Mouse (Mus musculus): ENCODE data around the gene Clstn1.

Clstn1 gene

DNA sequence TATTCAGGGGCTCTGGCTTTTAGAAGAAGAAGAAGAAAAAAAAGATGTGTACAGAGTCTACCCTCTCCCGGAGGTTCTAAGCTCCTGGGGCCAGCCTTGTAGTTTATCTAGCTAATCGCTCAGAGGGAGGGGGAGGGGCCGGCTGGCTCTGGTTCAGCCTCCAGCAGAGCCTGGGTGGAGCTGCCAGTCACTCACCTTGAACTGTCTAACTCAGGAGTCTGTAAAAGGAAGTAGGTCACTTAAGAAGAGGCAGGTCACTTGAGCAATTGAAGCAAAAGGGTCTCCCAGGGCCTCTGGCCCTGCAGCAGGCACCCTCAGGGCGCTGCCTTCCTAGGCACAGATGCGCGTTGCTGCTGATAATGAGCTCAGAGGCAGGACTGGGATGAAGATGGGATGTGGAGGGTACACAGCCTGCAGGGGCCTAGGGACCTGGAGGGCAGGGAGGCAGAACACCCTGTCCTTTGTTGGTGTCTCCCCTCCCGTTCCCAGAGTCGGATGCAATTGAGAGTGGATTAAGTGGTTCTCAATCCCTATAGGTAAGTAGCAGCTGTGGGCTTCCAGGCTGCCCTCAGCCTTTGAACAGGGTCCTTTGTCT is 18.7 kb upstream of the Clstn1 start:
- no peak for DNase-seq (ENCODE audit: low spot score)

DNA sequence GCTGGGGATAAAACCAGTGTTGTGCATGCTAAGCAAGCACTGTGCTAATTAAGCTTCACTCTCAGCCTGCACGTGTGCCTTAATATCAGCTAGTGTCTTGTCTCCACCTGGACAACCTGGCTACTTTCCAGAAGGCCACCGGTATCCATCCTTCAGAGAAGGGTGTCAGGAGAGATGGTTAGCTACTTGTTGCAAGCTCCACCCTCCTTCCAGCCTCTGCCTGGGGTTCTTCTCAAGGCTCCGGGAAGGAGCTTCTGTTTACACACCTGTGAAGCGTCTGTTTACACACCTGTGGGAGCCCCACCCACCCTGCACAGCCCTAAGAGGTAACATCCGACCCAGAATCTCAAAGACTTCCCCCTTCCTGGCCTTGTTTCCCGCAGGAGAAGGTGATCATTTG is 17.6 kb upstream of the Clstn1 start:
- DNase-seq (ENCODE audit: low spot score) = no peak

DNA sequence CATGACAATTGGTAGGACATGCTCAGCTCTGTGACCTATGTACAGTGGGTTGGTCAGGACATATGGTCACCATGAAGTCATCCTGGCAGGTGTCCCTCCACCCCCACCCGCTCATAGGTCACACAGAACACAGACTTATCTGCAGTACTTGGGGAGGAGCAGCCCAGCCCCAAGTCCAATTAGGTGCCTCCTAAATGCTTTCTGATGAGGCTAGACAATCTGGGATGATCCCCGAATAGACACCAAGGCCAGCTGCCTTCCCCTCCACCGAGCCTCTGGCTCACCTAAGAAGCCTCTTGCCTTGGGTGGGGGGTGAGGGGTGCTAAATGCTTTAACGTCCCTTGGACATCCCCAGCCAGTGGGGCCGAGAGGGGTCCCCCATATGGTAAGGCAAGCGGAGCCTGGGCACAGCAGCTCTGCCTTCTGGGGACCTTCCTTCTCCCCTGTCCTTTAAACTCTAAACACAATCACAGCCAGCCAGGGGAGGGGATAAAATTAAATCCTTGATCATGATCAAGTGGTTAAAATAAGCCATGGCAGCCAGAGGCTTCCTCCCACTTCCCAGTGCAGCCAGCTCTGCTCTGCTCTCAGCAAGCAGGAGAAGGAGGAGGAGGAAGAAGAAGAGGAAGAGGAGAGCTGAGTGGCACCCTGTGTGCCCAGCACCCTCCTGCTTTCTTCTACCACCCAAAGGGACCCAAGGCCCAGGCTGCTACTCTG is 16.3 kb upstream of the Clstn1 start:
- no peak for DNase-seq (ENCODE audit: low spot score)

DNA sequence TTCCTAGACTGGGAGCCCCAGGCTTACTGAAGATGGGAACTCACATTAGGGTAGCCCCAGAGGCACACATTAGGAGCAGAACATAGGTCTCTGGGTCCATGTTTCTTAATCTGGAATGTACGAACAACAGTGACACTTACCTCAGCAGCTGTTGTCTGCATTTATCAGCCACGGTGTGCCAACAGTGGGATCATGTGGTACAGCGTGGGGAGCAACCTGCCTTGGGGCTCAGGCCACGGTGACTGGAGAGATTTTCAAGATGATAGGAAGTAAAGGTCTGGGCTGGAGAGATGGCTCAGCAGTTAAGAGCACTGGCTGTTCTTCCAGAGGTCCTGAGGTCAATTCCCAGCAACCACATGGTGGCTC is 15.8 kb upstream of the Clstn1 start:
- no peak for DNase-seq (ENCODE audit: low spot score)

DNA sequence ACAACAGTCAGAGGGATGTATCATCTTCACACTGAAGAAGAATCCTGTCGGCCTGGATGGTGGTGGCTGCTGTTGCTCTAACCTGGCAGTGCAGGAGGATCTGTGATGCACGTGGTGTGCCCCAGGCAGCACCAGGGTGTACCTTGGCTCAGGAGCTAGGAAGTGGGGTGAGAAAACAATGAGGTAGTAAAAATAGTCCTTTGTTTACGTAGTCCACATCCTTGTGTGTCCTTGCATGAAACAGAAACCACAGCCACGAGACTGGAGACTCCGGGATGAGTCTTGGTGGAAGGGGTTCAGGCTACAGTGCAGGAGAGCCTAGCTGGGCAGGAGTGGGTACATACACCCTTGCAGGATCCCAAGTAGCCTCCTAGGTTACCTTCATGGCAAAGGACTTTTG is 15.1 kb upstream of the Clstn1 start:
- DNase-seq (ENCODE audit: low spot score) = no peak

DNA sequence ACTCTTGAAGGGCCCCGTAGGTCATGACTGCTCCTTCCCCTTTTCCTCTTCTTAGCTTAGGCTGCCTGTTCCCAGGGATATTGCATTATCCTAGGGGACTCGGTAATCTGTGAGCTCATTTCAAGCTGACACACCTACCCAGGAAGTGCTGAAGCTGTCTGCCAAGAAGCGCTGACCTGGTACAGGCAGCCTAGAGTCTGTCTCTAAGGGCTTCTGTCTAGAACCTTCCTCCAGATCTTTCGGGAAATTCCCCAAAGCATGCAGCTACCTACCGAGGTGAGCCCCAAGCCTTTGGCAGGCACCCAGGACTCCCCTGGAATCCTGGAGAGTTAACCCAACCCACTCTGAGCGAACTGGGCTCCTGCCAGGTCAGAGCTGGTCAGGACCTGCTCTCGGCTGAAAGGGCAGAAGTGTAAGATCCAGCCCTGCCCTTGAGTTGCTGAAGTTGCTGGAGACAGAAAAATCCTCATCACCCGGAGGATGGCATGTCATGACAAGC is 14.6 kb upstream of the Clstn1 start:
- no peak for DNase-seq (ENCODE audit: low spot score)

DNA sequence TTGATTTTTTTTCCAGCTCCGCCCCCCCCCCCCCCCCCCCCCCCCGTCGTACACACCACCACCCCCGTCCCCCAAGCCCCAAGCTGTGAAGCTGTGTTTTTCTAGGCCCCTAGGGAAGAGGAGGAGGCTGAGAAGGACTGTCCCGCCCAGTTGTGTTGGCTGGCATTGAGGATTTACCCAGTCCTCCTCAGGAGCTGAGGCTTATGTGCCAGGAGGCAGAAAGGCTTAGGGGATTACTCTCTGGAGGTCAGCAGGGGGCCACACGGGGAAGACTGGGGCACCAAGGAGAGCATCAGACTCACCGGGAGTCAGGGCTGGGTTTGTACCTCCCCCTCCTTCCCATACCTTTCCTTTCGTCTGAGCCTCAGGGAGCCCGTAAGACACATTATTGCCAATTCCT is 13.8 kb upstream of the Clstn1 start:
- DNase-seq (ENCODE audit: low spot score) = no peak

DNA sequence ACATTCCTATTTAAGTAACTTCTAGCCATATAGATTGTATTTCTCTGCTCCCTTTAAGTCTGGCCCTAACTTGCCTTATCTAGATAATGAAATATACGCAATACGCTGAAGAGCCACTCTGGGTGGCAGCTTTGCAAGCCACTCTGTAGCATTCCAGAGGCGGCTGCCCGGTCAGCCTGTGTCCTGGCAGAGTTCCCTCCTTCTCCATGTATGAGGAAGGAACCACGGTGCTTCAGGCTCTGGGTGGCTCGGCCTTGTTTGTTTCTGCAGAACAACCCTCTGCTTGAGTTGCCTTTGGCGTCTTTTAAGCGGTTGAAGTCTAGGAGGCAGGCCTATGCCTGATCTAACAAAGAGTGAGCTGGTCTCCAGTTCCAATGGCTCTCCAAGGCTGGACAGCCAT is 13.4 kb upstream of the Clstn1 start:
- no peak for DNase-seq (ENCODE audit: low spot score)

DNA sequence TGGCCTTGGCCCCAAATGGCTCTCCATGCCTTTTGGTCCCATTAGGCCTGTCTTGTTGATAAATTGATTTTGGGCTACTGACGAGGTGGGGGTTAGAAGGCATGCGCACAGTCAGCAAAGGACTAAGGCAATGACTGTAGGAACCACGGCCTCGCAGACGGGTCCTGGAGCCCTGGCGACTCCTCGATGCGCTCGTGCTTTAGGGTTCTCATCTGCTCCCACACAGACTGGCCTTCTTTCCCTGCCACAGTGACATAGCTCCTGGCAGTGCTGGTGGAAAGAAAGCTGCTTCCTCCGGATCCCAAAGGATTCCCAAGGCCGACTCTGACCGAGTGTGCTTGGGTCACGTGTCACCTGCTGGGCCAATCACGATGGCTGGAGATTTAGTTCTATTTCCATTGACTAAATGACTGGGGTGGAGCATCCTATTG is 11.9 kb upstream of the Clstn1 start:
- no peak for DNase-seq (ENCODE audit: low spot score)

DNA sequence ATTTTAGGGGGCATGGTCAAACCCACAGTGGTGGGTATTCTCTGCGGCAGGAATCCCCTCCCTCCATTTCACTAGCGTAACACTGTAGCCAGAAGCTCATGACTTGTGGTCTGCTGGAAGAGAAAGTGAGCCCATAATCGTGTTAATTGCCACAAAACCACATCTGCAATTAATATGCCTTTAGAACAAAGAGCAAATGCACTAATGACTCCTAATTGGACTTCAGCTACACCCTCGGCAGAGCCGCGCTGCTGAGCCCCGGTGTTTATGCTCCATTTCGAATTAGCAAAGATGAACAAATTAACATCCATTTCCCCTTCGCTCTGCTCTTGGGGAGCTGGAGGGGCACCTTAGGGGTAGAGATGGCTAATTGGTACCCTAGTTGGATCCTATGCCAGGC is 10.2 kb upstream of the Clstn1 start:
- DNase-seq (ENCODE audit: low spot score) = no peak

DNA sequence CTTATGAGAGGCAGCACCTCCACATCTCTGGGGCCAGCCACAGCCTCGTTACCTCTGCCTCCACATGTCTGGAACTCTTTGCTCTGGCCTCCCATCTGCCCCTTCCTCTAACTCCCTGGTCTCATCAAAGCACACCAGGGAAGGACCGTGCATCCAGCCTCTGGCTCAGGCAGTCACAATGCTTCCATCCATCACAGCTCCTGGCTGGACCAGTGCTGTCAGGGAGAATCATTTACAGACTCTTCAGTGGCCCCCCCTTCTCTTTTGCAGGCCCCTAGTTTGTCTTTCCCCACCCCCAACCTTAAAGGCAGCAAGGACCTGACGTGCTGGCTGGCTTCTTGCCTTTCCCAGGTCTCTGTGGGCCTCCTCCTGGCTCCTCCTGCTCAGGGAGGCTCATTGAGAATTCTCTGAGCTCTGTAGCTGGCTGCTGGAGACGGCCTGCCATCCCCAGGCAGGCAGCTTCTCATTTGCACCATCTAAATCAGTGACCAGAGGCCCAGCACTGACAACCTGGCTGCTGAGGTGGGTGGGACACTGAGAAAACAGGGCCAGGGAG is 9.2 kb upstream of the Clstn1 start:
- DNase-seq (ENCODE audit: low spot score) = no peak

DNA sequence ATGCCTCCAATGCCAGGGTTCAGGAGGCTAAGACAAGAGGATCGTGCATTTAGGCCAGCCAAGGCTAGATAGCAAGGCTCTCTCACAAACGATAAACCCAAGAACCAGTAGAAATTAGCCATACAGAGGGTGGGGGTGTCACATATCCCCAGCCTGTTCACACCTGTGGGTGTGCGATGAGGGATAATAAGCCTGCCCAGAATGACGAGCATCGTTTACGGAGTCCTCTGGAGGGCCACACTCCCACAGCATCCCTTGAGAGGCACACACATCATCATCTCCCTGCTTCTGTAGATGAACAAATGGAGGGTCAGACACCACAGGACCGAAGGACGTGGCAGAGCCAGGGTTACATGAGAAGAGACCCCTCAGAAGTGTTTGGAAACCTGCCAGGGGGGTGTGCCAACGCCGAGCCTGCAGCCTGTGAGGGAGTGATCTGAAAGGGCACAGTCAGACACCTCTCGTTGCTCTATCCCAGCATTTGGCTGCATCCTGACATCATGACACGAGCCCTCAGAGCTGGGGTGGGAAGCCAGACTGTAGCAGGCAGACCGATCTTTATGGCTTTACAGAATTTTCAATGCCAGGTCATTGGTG is 8.1 kb upstream of the Clstn1 start:
- DNase-seq (ENCODE audit: low spot score) = no peak

DNA sequence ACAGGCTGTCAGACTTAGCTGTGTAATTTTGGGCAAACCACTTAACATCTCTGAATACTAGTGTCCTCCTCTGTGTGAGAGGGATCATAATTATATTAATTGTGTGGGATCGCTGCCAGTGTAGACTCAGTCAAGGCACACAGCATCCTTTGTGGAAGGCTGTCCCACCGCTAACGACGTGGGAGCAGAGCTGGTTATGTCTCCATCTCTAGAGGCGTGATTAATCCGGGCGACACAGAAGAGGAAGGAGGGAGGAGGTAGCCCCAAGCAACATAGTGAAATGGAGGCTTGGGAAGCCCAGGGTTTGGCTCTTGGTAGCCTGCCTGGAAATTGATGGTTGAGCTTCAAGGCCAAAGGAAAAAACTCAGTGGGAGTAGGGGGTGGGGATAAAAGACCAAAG is 7.4 kb upstream of the Clstn1 start:
- DNase-seq (ENCODE audit: low spot score) = no peak

DNA sequence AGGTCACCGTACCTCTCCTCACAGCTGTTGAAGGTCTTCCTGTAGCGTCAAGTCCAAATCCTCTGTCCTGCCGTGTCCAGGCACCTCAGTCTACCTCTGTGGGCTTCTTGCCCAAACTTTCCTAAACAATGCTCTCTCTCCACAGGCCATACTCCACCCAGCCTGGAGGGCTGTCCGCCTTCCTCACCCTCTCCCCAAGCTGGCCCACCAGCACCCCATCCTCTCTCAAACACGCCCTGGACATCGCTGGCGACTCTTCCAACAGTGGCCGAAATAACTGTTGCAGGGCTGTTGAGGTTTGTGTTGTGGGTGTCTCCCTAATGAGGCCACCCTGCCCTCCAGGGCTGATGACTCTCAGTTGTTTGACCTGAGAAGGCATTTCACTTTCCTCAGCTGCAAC is 1.0 kb upstream of the Clstn1 start:
- DNase-seq (ENCODE audit: low spot score) = no peak

DNA sequence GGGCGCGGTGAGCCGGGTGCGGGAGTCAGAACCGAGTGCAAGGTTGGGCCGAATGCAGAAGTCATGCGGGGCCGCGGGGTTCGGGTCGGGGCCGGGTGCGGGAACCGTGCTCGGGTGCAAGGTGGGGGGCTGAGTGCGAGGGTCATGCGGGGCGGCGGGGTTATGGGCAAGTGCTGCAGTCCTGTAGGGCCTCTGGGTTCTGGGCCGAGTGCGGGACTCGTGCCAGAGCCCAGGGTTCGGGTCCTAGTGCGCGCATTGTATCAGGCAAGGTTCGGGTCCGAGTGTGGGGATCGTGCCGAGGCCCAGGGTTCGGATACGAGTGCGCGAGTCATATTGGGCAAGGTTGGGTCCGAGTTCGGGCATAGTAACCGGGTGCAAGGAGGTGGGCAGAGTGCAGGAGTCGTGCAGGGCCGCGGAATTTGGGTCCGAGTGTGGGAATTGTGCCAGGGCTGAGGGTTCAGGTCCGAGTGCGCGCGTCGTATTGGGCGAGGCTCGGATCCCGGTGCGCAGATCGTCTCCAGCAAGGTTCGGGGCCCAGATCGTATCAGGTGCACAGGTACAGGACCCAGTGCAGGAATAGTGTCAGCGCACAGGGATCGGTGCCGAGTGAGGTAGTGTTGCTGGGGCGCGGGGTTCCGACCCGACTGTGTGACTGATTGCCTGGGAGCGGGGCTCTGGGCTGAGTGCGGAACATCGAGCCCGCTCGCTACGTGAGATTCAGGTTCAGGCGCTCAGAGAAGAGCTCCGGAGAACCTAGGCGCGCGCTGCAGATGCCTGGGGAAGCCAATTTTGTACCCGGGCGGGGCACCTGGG is 721 bp downstream of the Clstn1 start:
- DNase-seq (ENCODE audit: low spot score) = peak; percentile 46

DNA sequence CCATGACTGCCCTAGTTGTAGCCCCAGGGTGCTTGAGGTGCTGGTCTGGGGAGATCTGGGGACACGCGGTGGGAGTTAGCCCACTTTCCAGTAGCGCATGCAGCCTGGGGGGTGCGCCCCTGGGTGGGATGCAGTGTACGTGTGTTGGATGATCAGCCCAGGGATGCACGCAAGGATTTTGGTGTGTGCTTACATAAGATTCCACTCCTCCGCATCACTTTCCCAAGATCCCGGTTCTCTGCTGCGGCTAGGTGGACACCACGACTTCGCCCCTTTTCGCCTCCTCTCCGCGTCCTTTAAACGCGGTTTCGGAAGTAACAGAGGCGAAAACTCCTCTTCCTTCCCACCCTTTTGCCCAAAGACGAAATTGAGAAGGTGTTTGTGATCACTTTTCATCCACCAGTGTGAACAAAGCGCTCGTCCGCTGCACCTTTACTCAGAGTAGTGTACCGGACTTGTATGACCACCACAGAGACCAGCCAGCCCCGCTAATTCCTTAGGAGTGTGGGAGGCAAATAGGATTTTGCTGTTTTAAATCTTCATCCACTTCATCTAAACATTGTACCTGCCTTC is 1.4 kb downstream of the Clstn1 start:
- DNase-seq (ENCODE audit: low spot score) = peak; percentile 42

DNA sequence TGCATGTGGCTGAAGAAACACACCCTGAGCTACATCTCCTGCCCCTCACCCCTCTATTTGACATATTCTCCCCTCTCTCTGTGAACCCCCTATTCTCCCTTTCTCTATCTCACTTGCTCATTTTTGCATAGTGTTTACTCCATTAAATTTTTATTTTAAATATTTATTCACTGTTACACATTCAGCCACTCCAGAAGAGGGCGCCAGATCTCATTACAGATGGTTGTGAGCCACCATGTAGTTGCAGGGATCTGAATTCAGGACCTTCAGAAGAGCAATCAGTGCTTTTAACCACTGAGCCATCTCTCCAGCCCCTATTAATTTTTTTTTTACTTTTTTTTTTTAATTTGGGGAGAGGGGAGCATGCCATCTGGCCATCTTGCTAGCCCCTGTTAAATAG is 3.9 kb downstream of the Clstn1 start:
- no peak for DNase-seq (ENCODE audit: low spot score)

DNA sequence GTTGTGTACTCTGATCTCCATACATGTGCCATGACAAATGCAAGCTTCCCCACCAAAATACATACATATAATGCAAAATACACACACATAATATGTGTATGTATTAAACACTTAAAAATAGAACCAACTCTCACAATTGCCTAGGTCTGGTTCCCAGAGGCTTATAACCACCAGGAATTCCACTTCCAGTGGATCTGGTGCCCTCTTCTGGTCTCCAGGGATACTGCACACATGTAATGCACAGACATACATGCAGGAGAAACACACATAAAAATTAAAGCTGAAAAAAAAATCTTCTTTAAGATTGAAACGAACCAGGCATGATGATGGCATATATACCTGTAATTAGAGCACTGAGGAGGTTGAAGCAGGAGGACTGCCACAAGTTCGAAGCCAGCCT is 5.2 kb downstream of the Clstn1 start:
- no peak for DNase-seq (ENCODE audit: low spot score)

DNA sequence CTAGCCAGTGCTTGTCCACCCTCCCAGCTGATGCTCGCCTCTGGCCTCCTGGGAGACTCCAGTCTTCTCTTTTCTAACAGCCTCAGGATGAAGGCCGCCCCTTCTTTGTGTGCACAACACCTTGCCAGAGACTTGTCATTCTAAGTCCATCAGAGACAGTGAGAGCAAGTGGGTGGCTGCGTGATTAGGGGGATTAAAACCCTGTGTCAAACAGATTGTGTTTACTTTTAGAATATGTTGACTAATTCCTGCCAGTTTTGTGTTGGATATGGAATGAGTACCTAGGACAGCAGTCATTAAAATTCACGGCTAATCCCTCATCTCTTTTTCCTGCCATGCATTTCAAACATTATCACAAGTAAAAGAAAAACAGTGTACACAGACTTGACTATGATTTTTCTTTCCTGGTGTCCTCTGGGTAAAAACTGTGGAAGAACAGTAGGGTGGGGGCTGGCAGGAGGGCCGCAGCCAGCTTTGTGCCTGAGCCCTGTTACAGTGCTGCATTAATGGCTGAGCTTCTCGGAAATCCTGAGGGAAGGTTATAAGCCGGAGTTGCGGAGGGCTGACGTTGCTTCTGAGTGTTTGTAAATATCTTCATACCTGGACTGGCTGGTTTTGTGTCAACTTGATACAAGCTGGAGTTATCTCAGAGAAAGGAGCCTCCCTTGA is 8.8 kb downstream of the Clstn1 start:
- DNase-seq (ENCODE audit: low spot score) = no peak

DNA sequence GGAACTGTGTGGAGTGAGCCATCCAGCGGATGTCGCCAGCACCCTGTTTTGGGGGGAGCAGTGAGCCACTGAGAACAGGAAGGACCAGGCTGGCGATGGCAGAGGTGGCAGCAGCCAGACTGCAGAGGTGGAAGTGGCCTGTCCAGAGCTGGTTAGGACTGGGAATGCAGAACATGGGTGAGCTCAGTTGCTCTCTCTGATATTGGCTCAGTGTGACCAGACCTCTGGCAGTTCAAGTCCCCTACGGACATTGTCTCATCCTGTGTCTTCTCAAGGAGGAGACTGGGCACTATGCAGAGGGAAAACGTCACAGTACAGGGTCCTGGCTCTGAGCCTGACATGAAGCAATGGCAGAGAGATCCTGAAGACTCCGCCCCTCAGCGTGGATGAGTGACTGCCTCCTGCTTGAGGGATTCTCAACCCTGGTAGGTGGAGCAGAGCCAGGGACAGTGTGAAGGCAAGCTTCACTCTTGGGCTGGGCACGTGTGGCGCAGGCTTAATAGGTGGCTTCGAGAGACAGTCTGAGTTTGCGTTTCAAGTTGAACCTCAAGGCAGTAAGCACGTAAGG is 11.5 kb downstream of the Clstn1 start:
- no peak for DNase-seq (ENCODE audit: low spot score)

DNA sequence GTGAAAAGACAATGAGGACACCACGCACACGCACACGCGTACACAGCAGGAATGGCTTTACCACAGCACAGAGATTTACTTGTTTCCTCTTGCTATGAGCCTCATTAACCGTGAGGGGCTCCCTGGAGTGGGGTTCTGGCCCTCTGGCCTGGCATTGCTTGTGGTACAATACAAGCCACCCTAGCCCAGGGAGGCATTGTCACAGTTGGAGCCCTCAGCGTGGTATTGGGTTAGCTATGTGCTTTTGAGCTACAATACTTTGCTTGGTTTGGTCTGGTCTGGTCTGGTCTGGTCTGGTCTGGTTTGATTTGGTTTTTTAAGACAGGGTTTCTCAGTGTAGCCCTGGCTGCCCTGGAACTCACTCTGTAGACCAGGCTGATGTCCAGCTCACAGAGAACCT is 13.3 kb downstream of the Clstn1 start:
- no peak for DNase-seq (ENCODE audit: low spot score)
